Mouse (Mus musculus) cortical plate, adult 2 months (tissue): ENCODE data around the gene Duxbl3.

Experiments
- CTCF ChIP-seq: fragments of 200-500 bp; IDR thresholded peaks from 2 replicates; pipeline ENCODE4 v1.5.1; 2011; ENCODE audit warnings: mild to moderate bottlenecking, control low read depth, low read length; ENCODE audit not compliant: insufficient read depth; ENCODE audit errors: extremely low read depth
- POLR2A ChIP-seq: fragments of 200-500 bp; IDR thresholded peaks from 2 replicates; pipeline ENCODE4 v1.6.1; 2011; ENCODE audit warnings: mild to moderate bottlenecking, low read length, control low read depth; ENCODE audit not compliant: insufficient read depth; ENCODE audit errors: extremely low read depth

GRCm38 (mm10) chr14:26293859-26294258, 36.1 kb downstream of the Duxbl3 start:
- TF ChIP-seq CTCF (no peak), POLR2A (no peak)
